Mouse (Mus musculus) spleen, adult 2 months (tissue): ENCODE measurements around the gene Upb1. TPM values are rescaled to one million over a fixed set of nuclear protein-coding genes. Genes with fewer than 3 reads are reported as not detected.
A peak's percentile ranks its signal among the peaks of the same experiment; 100 is the strongest.

Experiments
- DNase-seq, 2 experiments: peaks; one replicate each; pipeline versions ENCODE4 v3.0.0 to v3.0.0-alpha.2; 2012 to 2021; ENCODE audit warnings: low spot score in 2 of 2, low read depth in 1 of 2
- H3K27ac ChIP-seq: fragments of 200-500 bp; 2 replicates; pipeline ENCODE4 v1.5.1; 2012; ENCODE audit warnings: low read length, inconsistent platforms; ENCODE audit not compliant: insufficient read depth
- H3K27me3 ChIP-seq: fragments of 200-500 bp; 2 replicates; pipeline ENCODE4 v1.6.1; 2012; ENCODE audit warnings: mild to moderate bottlenecking, moderate library complexity, low read length, inconsistent platforms; ENCODE audit not compliant: control insufficient read depth, insufficient read depth
- H3K36me3 ChIP-seq: fragments of 200-500 bp; 2 replicates; pipeline ENCODE4 v1.6.1; 2012; ENCODE audit warnings: mild to moderate bottlenecking, low read length, inconsistent platforms; ENCODE audit not compliant: control insufficient read depth, insufficient read depth
- H3K4me1 ChIP-seq: fragments of 200-500 bp; 2 replicates; pipeline ENCODE4 v1.6.1; 2011; ENCODE audit warnings: inconsistent platforms; ENCODE audit not compliant: control insufficient read depth, insufficient read depth, insufficient read length
- H3K4me3 ChIP-seq: fragments of 200-500 bp; 2 replicates; pipeline ENCODE4 v1.5.1; 2011; ENCODE audit warnings: mild to moderate bottlenecking, inconsistent platforms; ENCODE audit not compliant: insufficient read depth, insufficient read length; ENCODE audit errors: extremely low read depth
- CTCF ChIP-seq: fragments of 200-500 bp; IDR thresholded peaks from 2 replicates; pipeline ENCODE4 v1.5.1; 2011; ENCODE audit warnings: mild to moderate bottlenecking, inconsistent platforms; ENCODE audit not compliant: insufficient read depth, insufficient read length, insufficient replicate concordance; ENCODE audit errors: extremely low read depth
- POLR2A ChIP-seq: fragments of 200-500 bp; IDR thresholded peaks from 2 replicates; pipeline ENCODE4 v1.6.1; 2011; ENCODE audit warnings: low read depth, low read length, inconsistent platforms
- whole genome bisulfite sequencing: fragments of 180-500 bp; shearing (Covaris S2); methylation state at CpG from one replicate; pipeline ENCODE4 v1.1.7; 2018; 5-methylcytosine and 5-hydroxymethylcytosine counted together
- polyA plus RNA-seq: library from polyadenylated mRNA; depleted of rRNA; stranded (reverse); fragments of >200 nt; gene quantifications from 2 replicates; pipeline ENCODE4 v1.2.3, GENCODE M21; 2012

The Upb1 gene
- polyA plus RNA-seq, 1 experiment: 0.74 TPM

- Histone ChIP-seq H3K27ac (peak overlapping the region; percentile 47; the same call in 1 of the 2 replicates), H3K4me3 (no peak overlapping the region), H3K4me1 (peaks cover 13% of the 10 kb centered on the region), H3K36me3 (no peaks in the 10 kb centered on the region), H3K27me3 (no peaks in the 10 kb centered on the region)
- DNase-seq: no peak
- TF ChIP-seq CTCF (no peak), POLR2A (no peak)
- 46% methylated on average over 10 of the region's 10 CpGs for WGBS
Measured at GRCm38 (mm10) chr10:75424498-75424901, 23.6 kb downstream of the Upb1 start.

- peaks cover 24% of the 10 kb centered on the region for H3K4me1 ChIP-seq
- no peaks in the 10 kb centered on the region for H3K36me3 ChIP-seq
- H3K27me3 ChIP-seq: no peaks in the 10 kb centered on the region
- H3K27ac ChIP-seq: peak overlapping the region; percentile 88
- no peak for DNase-seq
- TF ChIP-seq CTCF (no peak), POLR2A (no peak)
- no peak overlapping the region for H3K4me3 ChIP-seq
- WGBS: 71% methylated on average over 13 of the region's 13 CpGs
Measured at GRCm38 (mm10) chr10:75428049-75429003, 27.4 kb downstream of the Upb1 start.

DNA sequence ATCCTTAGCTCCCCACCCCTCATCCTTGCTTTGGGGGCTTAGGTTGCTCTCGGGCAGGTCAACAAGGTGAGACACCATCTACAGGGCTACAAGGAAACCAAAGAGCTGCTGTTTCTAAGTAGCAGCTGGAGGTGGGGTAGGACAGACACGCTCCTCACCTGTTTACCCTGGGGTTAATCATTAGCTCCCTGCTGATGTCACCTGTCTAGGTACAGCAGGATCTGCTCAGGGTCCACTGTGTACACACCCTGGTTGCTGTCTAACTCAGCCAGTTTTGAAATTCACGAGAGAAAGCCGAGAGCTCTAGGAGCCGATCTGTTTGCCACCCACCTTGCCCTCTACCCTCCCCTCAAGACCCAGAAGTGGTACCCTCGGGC, 28.1 kb downstream of the Upb1 start:
- no peak for TF ChIP-seq CTCF
- WGBS: 43% methylated on average over 6 of the region's 6 CpGs
- no peak for DNase-seq

GRCm38 (mm10) chr10:75429522-75430146, 28.7 kb downstream of the Upb1 start:
- DNase-seq: peak; percentile 46 to 70
- Histone ChIP-seq H3K27me3 (no peaks in the 10 kb centered on the region), H3K27ac (peak overlapping the region; percentile 89), H3K36me3 (no peaks in the 10 kb centered on the region), H3K4me3 (peak overlapping the region; percentile 18; the same call in 1 of the 2 replicates), H3K4me1 (peaks cover 24% of the 10 kb centered on the region)
- TF ChIP-seq POLR2A (no peak), CTCF (no peak)
- 22% methylated on average over 7 of the region's 7 CpGs for WGBS

More for the DNA sequence above, 28.1 kb downstream of the Upb1 start:
- Histone ChIP-seq H3K27ac (peak overlapping the region; percentile 88), H3K4me1 (peaks cover 24% of the 10 kb centered on the region), H3K27me3 (no peaks in the 10 kb centered on the region), H3K4me3 (peak overlapping the region; percentile 12; the same call in 1 of the 2 replicates), H3K36me3 (no peaks in the 10 kb centered on the region)

GRCm38 (mm10) chr10:75430147-75430537, 29.2 kb downstream of the Upb1 start:
- H3K36me3 ChIP-seq: no peaks in the 10 kb centered on the region
- no peaks in the 10 kb centered on the region for H3K27me3 ChIP-seq
- 74% methylated on average over 5 of the region's 5 CpGs for WGBS
- H3K4me3 ChIP-seq: peak overlapping the region; percentile 18; the same call in 1 of the 2 replicates
- peak overlapping the region; percentile 89 for H3K27ac ChIP-seq
- TF ChIP-seq CTCF: no peak
- no peak for TF ChIP-seq POLR2A
- DNase-seq: no peak
- peaks cover 24% of the 10 kb centered on the region for H3K4me1 ChIP-seq

DNA sequence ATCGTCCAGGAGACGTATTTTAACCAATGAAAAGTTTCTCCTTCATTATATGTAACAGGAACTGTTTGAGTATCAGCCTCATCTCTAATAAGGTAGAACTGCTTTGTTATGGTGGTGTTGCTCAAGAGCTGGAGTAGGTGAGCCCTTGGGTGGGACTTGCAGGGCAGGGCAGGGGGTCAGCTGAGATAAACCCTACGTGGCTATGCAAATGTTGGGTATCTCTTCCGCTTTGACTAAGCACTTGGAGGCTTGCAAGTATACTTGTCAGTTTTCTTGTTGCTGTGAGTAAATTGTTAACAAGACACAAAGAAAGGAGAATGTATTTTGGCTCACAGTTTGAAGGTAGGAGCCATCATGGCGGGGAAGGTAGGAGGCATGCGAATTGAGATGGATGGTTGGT, 29.7 kb downstream of the Upb1 start:
- Histone ChIP-seq H3K4me3 (no peak overlapping the region), H3K27ac (peak overlapping the region; percentile 89), H3K4me1 (peaks cover 24% of the 10 kb centered on the region), H3K36me3 (no peaks in the 10 kb centered on the region), H3K27me3 (no peaks in the 10 kb centered on the region)
- peak in 1 of 2 experiments; percentile 39 for DNase-seq
- 78% methylated on average over 6 of the region's 6 CpGs for whole genome bisulfite sequencing
- TF ChIP-seq CTCF (no peak), POLR2A (no peak)

DNA sequence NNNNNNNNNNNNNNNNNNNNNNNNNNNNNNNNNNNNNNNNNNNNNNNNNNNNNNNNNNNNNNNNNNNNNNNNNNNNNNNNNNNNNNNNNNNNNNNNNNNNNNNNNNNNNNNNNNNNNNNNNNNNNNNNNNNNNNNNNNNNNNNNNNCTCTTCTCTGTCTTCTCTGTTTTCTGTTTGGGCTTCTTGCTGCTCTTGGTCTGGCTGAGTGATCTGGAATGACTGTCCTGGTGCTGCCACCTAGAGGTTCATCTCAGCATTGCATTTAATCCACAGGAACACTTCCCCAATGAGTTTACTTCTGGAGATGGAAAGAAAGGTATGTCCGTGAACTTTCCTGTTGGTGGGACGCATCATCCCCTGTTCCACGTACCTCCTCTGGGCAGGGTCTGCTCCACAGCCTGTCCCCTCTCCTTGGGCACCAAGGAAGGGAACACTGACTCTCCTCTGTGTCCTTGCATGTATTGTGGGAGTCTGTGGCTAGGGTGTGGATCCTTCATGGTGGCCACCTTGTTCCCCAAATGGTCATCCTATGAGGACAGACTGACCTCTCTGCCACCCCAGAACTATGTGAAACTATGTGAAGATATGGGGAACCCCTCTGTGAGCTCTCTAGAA, 35.8 kb downstream of the Upb1 start:
- peak; percentile 66 to 78 for DNase-seq
- Histone ChIP-seq H3K27ac (no peak overlapping the region), H3K36me3 (no peaks in the 10 kb centered on the region), H3K27me3 (no peaks in the 10 kb centered on the region), H3K4me1 (no peaks in the 10 kb centered on the region; the same call in 1 of the 2 replicates), H3K4me3 (no peak overlapping the region)
- TF ChIP-seq CTCF (peak; percentile 75; the same call in 1 of the 2 replicates), POLR2A (no peak)
- 7% methylated on average over 3 of the region's 3 CpGs for WGBS
